Mouse (Mus musculus) cerebellum, postnatal 36 days (tissue): Measurements from ENCODE around the gene Ahcyl2.

Source experiments
- DNase-seq, 2 experiments: peaks; one replicate each; pipeline ENCODE4 v3.0.0; 2021 to 2022; ENCODE audit warnings: mixed read lengths in 2 of 2

Gene Ahcyl2

GRCm38 (mm10) chr6:29770672-29771321, 3.0 kb downstream of the Ahcyl2 start:
- DNase-seq, result no peak

DNA sequence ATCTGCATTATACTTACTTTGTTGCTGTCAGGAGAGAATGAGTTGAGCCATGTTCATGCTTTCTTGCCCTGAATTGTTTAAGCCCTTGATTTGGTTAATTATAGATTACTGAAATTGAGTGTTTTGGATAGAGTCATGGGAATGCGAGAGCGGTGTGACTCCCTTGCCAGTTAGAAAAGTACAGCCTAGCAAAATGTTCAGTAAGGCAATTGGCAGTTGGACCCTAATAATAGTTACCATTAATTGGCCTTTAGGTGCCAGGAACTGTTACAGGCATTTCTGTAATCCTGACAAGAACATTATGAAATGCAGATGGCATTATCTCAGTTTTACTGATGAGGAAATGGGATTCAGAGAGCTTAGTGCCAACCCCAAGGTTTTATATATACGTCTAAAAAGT, 4.4 kb downstream of the Ahcyl2 start:
- DNase-seq, result no peak

- DNase-seq, result no peak
These were observed 6.3 kb downstream of the Ahcyl2 start for GRCm38 (mm10) chr6:29774161-29774560.

DNA sequence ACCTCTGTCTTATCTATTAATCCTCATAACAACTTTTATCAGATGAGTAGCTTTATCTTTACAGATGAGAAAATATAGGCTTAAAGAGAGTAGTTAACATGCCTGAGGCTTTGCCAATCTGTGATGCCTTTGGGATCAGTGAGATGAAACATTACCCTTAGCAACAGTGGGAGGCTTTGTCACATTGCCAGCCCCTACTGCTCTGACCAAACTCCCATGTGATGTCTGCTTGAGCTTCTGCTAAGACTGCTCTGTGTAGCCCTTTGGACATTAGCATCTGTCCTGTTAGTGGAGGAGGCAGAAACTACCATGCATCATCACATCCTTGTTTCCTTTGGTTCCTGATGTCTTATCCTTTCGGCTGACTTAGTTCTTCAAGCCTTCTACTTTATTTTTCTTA, 7.8 kb downstream of the Ahcyl2 start:
- DNase-seq, result peak; percentile 30 to 52

- no peak for DNase-seq
These were observed 8.9 kb downstream of the Ahcyl2 start for GRCm38 (mm10) chr6:29776542-29777237.

DNA sequence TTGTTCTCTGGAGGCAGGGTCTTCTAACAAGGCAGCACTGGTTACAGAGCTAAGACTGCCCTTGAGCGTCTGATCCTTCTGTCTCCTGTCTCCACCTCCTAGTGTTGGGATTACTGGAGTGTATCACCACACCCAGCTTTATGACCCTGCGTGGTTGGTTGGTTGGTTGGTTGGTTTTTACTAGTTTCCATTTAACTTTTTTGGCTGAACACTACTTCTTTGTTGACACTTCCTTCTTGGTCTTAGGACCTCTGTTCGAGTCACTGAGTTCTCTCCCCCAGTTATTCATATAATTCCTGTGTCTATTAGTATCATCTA, 9.4 kb downstream of the Ahcyl2 start:
- no peak for DNase-seq

GRCm38 (mm10) chr6:29780082-29780481, 12.3 kb downstream of the Ahcyl2 start:
- DNase-seq, result no peak

DNA sequence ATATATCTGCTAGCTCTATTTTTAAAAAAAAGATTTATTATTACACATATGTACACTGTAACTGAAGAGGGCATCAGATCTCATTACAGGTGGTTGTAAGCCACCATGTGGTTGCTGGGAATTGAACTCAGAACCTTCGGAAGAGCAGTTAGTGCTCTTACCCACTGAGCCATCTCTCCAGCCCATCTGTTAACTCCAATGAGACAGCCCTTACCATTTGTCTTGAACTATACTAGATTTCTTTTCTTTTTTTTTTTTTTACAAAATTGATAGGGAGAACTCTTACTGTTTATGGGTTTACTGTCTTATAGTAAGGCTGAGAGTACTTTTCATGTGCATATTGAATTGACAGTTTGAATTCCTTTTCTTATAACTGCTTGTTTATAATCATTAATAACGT, 12.8 kb downstream of the Ahcyl2 start:
- no peak for DNase-seq

DNA sequence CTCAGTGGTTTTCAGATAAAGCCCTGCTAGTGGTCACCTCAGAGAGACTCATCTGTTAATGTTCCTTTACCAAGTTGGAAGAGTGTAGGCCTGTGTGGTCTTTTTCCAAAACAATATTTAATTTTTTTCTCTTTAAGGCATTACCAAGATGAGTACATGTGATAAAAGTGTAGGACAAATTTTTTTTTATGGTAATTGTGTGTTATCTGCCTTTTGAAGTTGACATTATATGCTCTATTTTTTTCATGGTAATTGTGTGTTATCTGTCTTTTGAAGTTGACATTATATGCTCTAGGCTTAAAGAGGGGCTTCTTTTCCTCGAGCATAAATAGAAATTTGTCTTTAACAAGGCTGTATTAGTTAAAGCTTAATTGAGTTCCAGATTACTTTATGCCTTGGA, 14.4 kb downstream of the Ahcyl2 start:
- DNase-seq, result no peak

- no peak for DNase-seq
These were observed 16.1 kb downstream of the Ahcyl2 start for GRCm38 (mm10) chr6:29783960-29784359.

DNA sequence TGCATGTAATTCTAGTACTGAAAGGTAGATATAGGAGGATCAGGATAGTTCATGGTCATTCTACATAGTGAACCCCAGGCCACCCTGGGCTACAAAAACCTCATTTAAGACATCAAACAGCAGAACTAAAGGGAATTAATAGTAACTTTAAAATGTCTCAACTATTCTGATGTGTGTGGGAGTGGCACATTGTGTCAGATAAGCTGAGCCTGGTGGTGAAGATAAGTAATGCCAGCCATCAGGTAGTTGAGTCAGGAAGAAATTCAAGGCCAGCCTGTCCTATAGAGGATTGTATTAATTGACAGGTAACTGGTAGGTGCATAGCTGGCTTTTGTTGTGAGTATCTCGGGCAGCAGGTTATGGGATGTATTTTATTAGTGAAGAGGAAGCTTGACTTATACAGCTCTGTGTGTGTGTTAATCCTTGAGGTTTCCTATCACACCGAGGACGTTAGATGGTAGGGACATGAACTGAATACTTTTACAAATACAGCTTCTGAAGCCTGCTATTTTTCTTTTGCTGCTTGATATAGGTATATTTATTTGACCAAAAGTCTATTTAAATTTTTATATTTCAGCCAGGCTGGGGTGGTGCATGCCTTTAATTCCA, 16.7 kb downstream of the Ahcyl2 start:
- no peak for DNase-seq

DNA sequence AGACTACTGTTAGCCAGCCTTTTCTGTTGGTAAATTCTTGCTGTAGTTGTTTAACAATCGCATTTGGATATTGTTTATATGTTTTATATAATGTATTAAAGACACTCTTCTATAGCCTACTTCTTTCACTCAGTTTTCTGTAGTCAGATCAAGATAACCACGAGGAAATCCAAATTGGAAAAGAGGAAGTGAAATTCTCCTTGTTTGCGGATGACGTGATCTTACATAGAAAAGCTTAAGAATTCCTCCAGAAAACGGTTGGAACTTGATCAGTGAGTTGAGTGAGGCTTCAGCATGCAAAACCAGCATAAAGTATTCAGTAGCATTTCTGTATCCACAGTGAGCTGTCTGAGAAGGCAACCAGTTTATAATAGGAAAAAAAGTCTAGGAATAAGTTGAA, 17.9 kb downstream of the Ahcyl2 start:
- DNase-seq, result no peak

GRCm38 (mm10) chr6:29788779-29789350, 21.1 kb downstream of the Ahcyl2 start:
- DNase-seq, result no peak

DNA sequence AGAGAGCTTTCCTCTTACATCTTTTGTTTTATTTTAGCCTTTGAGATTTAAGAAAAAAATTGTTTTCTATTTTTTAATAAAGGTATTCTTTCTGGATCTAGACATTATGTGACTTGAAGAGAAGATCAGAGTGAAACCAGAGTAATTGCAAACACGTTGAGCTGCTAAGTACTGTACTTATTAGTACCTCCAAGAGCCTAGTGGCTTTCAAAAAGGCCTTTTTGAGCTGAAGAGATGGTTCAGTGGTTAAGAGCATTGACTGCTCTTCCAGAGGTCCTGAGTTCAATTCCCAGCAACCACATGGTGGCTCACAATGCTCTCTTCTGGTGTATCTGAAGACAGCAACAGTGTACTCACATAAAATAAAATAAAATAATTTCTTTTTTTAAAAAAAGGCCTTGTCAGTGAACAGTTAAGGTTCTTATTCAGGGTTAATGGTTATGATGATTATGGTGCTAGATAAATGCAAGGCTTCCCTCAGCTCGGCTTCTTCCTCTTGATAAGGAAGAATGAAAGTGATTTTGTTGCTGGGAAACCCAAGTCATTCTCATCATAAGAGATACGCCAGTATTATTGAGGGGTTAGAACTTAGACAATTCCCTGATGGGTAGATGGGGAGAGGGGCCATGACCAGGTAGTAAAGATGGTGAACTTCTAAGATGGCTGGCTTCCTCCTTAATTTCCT, 22.3 kb downstream of the Ahcyl2 start:
- no peak for DNase-seq

GRCm38 (mm10) chr6:29793520-29793919, 25.7 kb downstream of the Ahcyl2 start:
- no peak for DNase-seq

DNA sequence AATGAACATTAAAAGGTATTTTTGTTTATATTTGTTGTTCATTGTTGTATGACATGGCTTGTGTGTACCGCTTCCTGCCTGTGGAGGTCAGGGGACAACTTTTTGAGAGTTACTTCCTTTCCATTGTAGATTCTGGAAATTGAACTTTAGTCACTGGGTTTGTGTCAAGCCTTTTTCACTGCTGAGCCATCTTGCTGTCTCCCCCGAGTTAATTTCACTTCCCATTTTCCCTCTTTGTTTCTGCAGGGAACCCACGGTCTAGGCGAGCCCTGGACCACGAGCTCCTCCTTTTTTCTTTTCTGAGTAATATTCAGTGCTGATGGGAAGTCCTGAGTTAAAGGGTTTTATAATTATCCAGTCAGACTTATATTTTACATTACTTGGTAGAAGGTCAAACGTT, 26.8 kb downstream of the Ahcyl2 start:
- no peak for DNase-seq

GRCm38 (mm10) chr6:29802979-29803378, 35.2 kb downstream of the Ahcyl2 start:
- no peak for DNase-seq

DNA sequence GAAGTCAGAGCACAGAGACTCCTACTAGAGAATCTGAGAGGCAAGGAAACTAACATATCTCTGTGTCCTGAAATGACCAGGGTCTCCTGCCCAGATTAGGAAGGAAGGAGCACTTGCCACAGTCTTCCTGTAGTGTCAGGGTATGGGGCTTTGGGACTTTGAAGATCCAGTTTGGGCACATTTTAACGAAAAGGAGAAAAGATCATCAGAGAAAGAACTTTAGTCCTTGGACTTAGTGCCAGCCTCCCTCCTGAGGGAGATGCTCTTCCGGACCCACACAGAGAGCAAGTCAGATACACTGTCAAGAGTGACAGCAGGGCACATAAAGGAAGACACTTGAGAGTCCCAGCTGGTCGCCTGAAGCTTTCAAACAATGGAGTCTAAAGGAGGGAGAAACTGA, 36.2 kb downstream of the Ahcyl2 start:
- DNase-seq, result no peak

GRCm38 (mm10) chr6:29805381-29805780, 37.6 kb downstream of the Ahcyl2 start:
- DNase-seq, result no peak

DNA sequence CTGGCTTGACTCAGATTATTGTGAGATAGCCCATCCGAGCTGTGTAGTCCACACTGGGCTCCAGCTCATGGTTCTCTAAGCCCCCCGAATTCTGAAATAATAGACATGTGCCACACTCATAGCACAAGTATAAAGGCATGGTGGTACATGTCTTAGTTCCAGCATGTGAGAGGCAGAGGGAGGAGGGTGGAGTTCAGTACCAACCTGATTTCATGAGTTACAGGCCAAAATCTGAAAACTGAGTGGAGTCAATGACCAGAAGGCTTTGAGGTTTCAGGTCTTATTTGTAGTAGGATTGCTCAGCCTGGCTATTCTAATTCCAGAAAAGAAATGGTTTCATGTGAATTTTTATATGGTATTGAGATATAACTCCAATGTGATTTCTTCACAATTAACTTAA, 44.3 kb downstream of the Ahcyl2 start:
- DNase-seq, result no peak

- DNase-seq, result no peak
These were observed 44.8 kb downstream of the Ahcyl2 start for GRCm38 (mm10) chr6:29812651-29813050.

DNA sequence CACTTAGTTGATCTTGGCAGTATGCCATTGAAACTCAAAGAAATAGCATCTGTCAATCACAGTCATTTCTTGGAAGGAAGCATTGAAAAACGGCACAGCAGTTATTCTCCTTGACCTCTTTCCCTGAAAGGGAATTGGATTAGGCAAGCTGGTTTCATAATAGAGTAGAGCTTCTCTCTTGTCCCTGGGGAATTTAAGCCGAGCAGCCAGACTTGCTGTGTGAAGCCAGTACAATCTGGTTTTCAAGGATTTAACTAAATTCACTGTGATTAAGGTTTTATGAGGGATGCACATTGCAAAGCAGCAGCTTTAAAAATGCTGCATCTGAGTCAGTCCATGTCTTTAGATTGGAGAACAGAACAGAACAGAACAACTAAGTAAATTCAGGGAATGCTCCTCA, 46.8 kb downstream of the Ahcyl2 start:
- DNase-seq, result peak in 1 of 2 experiments; percentile 15

GRCm38 (mm10) chr6:29815060-29815459, 47.2 kb downstream of the Ahcyl2 start:
- no peak for DNase-seq

DNA sequence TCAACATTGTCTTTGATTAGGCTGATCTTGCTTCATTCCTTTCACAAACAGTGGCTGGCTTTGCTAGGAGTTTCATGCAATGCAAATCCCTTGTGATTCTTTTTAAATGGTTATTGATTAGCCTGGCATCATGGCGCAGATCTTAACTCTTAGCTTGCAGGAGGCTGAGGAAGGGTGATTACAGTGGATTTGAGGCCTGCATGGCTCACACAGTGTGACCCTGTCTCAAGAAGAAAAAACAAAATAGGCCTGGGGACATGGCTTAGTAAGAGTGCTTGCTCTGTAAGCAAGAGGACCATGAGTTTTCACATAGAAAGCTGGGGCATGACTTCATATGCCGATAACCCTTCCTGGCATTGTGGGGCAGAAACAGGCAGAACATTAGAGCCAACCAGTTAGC, 47.8 kb downstream of the Ahcyl2 start:
- DNase-seq, result no peak
